Mouse (Mus musculus) E14TG2a.4 (cell line): Measurements from ENCODE around the gene Hacl1.
A peak's percentile ranks its signal among the peaks of the same experiment; 100 is the strongest.

Experiments
- H3K27me3 ChIP-seq: 2 replicates; pipeline ENCODE4 v1.6.1; 2014; ENCODE audit warnings: low read length, control low read depth; ENCODE audit not compliant: insufficient read depth
- H3K36me3 ChIP-seq: 2 replicates; pipeline ENCODE4 v1.6.1; 2014; ENCODE audit warnings: low read length, control low read depth; ENCODE audit not compliant: insufficient read depth
- H3K4me1 ChIP-seq: replicated peaks from 2 replicates; pipeline ENCODE4 v1.6.1; 2014; ENCODE audit warnings: low read depth, low read length, control low read depth
- H3K4me3 ChIP-seq: replicated peaks from 2 replicates; pipeline ENCODE4 v1.5.1; 2014; ENCODE audit warnings: mild to moderate bottlenecking, low read length
- H3K9me3 ChIP-seq: 2 replicates; pipeline ENCODE4 v1.6.1; 2014; ENCODE audit warnings: low read length, control low read depth
- CTCF ChIP-seq: conservative IDR thresholded peaks from 2 replicates; pipeline ENCODE4 v1.5.1; 2014; ENCODE audit warnings: low read length
- NANOG ChIP-seq: IDR thresholded peaks from 2 replicates; pipeline ENCODE4 v1.6.1; 2014; ENCODE audit warnings: borderline replicate concordance, low read length, mixed read lengths
- POU5F1 ChIP-seq: IDR thresholded peaks from 2 replicates; pipeline ENCODE4 v1.6.1; 2014; ENCODE audit warnings: low read length, borderline replicate concordance

Gene Hacl1

DNA sequence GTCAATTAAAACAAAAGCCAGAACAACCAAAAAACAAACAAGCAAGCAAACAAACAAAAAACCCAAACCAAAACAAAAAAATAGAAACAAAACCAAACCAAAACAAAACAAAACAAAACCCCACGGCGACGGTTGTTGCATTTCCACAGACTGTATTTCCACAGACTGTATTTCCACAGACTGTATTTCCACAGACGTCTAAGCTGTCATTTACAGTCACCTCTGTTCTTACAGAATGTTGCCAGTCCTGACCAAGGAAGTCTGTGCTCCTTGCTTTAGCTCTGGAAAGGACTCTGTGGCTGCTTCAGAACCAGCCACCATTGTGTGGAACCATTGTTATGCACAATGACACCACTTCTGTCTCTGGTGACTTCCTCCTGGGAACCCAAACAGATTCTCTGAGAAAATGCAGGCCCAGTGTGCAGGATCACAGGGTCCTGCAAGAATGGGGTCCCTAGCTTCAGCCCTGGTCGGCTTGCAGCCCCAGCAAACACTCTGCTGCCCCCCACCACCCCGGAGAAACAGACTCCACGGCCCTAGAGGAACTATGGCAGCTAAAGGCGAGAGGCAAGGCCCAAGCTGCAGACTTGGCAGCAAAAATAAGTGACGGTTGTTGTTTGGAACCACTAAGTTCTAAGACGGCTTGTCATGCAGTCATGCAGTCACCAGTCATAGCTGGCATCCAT is 30.7 kb upstream of the Hacl1 start:
- TF ChIP-seq CTCF (no peak), POU5F1 (peak; percentile 98)
- Histone ChIP-seq H3K36me3 (0 out of 2 replicates have a peak, but pooled peaks cover 2% of the 10 kb centered on the region), H3K4me1 (peaks cover 54% of the 10 kb centered on the region), H3K27me3 (no peaks in the 10 kb centered on the region; the same call in 1 of the 2 replicates), H3K4me3 (no peak overlapping the region), H3K9me3 (no peaks in the 10 kb centered on the region)

- Histone ChIP-seq H3K9me3 (no peaks in the 10 kb centered on the region), H3K36me3 (0 out of 2 replicates have a peak, but pooled peaks cover 2% of the 10 kb centered on the region), H3K27me3 (no peaks in the 10 kb centered on the region; the same call in 1 of the 2 replicates), H3K4me3 (peak overlapping the region; percentile 37; the same call in 1 of the 2 replicates), H3K4me1 (peaks cover 63% of the 10 kb centered on the region)
- TF ChIP-seq CTCF = no peak
- no peak for TF ChIP-seq NANOG
- no peak for TF ChIP-seq POU5F1
Measured at GRCm38 (mm10) chr14:31669642-31670490, 28.8 kb upstream of the Hacl1 start.

DNA sequence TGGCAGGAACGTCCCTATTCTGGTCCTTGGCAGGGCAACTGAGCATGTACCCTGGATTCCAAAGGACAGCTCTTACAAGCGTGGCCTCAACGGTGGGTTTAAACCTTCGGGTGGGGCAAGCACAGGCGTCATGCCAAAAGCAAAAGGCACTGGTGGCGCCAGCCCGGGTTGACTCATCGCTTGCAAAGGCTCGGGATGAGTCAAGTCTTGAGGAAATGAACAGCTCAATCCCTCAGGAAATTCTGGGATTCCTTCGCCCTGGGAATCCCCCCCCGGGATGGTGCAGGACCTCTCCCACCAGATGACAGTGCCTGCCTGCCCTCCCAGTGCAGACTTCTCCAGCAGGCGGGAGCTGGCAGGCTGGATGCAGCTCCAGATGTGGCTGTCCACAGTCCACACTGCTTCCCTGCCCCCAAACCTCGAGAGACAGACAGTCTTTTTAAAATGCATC is 28.1 kb upstream of the Hacl1 start:
- Histone ChIP-seq H3K36me3 (0 out of 2 replicates have a peak, but pooled peaks cover 2% of the 10 kb centered on the region), H3K4me3 (peak overlapping the region; percentile 37; the same call in 1 of the 2 replicates), H3K4me1 (peaks cover 67% of the 10 kb centered on the region), H3K9me3 (no peaks in the 10 kb centered on the region), H3K27me3 (no peaks in the 10 kb centered on the region; the same call in 1 of the 2 replicates)
- no peak for TF ChIP-seq NANOG
- TF ChIP-seq CTCF = no peak
- TF ChIP-seq POU5F1 = no peak

- TF ChIP-seq POU5F1 = no peak
- no peak for TF ChIP-seq CTCF
- no peak for TF ChIP-seq NANOG
- Histone ChIP-seq H3K27me3 (no peaks in the 10 kb centered on the region; the same call in 1 of the 2 replicates), H3K36me3 (0 out of 2 replicates have a peak, but pooled peaks cover 2% of the 10 kb centered on the region), H3K9me3 (no peaks in the 10 kb centered on the region), H3K4me1 (peaks cover 74% of the 10 kb centered on the region), H3K4me3 (peak overlapping the region; percentile 17; the same call in 1 of the 2 replicates)
Measured at GRCm38 (mm10) chr14:31668326-31668725, 27.2 kb upstream of the Hacl1 start.

- peaks cover 80% of the 10 kb centered on the region for H3K4me1 ChIP-seq
- 0 out of 2 replicates have a peak, but pooled peaks cover 2% of the 10 kb centered on the region for H3K36me3 ChIP-seq
- H3K9me3 ChIP-seq = no peaks in the 10 kb centered on the region
- TF ChIP-seq POU5F1 = no peak
- TF ChIP-seq NANOG = no peak
- no peak for TF ChIP-seq CTCF
- peak overlapping the region; percentile 17; the same call in 1 of the 2 replicates for H3K4me3 ChIP-seq
- H3K27me3 ChIP-seq = no peaks in the 10 kb centered on the region; the same call in 1 of the 2 replicates
Measured at GRCm38 (mm10) chr14:31667741-31668140, 26.7 kb upstream of the Hacl1 start.

- Histone ChIP-seq H3K4me3 (peak overlapping the region; percentile 17; the same call in 1 of the 2 replicates), H3K4me1 (peaks cover 86% of the 10 kb centered on the region), H3K9me3 (no peaks in the 10 kb centered on the region), H3K36me3 (0 out of 2 replicates have a peak, but pooled peaks cover 2% of the 10 kb centered on the region), H3K27me3 (no peaks in the 10 kb centered on the region; the same call in 1 of the 2 replicates)
- TF ChIP-seq POU5F1 (no peak), NANOG (no peak), CTCF (no peak)
Measured at GRCm38 (mm10) chr14:31666931-31667705, 26.0 kb upstream of the Hacl1 start.

DNA sequence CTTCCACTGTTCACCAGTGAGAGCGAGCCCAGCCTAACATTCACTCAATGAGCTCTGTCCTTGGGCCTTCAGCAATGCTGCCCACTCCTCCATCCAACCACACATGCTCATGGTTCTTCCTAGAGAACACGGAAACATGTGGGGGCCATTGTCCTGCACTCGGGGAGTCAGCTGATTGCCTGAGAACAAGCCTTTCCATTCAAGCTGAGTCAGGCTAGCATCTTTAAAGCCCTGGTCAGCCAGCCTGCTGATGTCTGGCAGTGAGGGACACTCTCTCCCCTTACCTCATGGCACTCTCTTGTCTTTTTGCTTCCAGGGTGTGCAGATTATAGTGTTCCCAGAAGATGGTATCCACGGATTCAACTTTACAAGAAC is 24.5 kb upstream of the Hacl1 start:
- Histone ChIP-seq H3K4me1 (peaks cover 86% of the 10 kb centered on the region), H3K9me3 (no peaks in the 10 kb centered on the region), H3K4me3 (no peak overlapping the region), H3K27me3 (no peaks in the 10 kb centered on the region; the same call in 1 of the 2 replicates), H3K36me3 (0 out of 2 replicates have a peak, but pooled peaks cover 2% of the 10 kb centered on the region)
- TF ChIP-seq CTCF (no peak), POU5F1 (no peak), NANOG (no peak)
